Mouse (Mus musculus) ES-E14 (cell line): ENCODE data around the gene Mme. TPM values are rescaled to one million over a fixed set of nuclear protein-coding genes. Genes with fewer than 3 reads are reported as not detected.

ENCODE experiments used
- DNase-seq: peaks from one replicate; pipeline ENCODE4 v3.0.0-alpha.2; 2013; ENCODE audit warnings: low read depth, low spot score
- H3K27ac ChIP-seq: 2 replicates; pipeline ENCODE4 v1.5.1; 2012; ENCODE audit warnings: low read depth, mild to moderate bottlenecking, low read length, moderate library complexity, mixed read lengths; ENCODE audit not compliant: poor library complexity, insufficient read depth, severe bottlenecking
- H3K36me3 ChIP-seq: 2 replicates; pipeline ENCODE4 v1.6.1; 2012; ENCODE audit warnings: mild to moderate bottlenecking, low read length, moderate library complexity, mixed read lengths; ENCODE audit not compliant: control insufficient read depth, poor library complexity, insufficient read depth, severe bottlenecking
- H3K4me1 ChIP-seq, 2 experiments: fragments of 150-350 bp in 1 of 2; sonication (generic) in 1 of 2; 2 replicates each; pipeline ENCODE4 v1.6.1; 2012; ENCODE audit warnings: low read length in 2 of 2, mild to moderate bottlenecking in 1 of 2, mixed read lengths in 1 of 2; ENCODE audit not compliant: control insufficient read depth in 2 of 2, insufficient read depth in 2 of 2, poor library complexity in 1 of 2
- H3K4me3 ChIP-seq, 2 experiments: fragments of 150-350 bp in 1 of 2; sonication (generic) in 1 of 2; 2 replicates each; pipeline ENCODE4 v1.5.1; 2012; ENCODE audit warnings: low read length in 2 of 2, low read depth in 1 of 2, mild to moderate bottlenecking in 1 of 2, mixed read lengths in 1 of 2; ENCODE audit not compliant: insufficient read depth in 1 of 2, poor library complexity in 1 of 2, severe bottlenecking in 1 of 2
- H3K9ac ChIP-seq: 2 replicates; pipeline ENCODE4 v1.6.1; 2012; ENCODE audit warnings: low read depth, mild to moderate bottlenecking, low read length, mixed read lengths; ENCODE audit not compliant: poor library complexity, insufficient read depth, severe bottlenecking
- H3K9me3 ChIP-seq: fragments of 150-350 bp; sonication (generic); 2 replicates; pipeline ENCODE4 v1.6.1; 2012; ENCODE audit warnings: low read depth, mild to moderate bottlenecking, low read length; ENCODE audit not compliant: control insufficient read depth, insufficient read depth
- CHD2 ChIP-seq: IDR thresholded peaks from 2 replicates; pipeline ENCODE4 v1.6.1; 2014; ENCODE audit warnings: mild to moderate bottlenecking, low read depth, low read length, inconsistent platforms
- HCFC1 ChIP-seq: IDR thresholded peaks from 2 replicates; pipeline ENCODE4 v1.6.1; 2012; ENCODE audit warnings: low read length, inconsistent platforms, borderline replicate concordance; ENCODE audit not compliant: insufficient read depth
- MAFK ChIP-seq: IDR thresholded peaks from 2 replicates; pipeline ENCODE4 v1.6.1; 2014; ENCODE audit warnings: mild to moderate bottlenecking, low read depth, low read length, inconsistent platforms; ENCODE audit not compliant: insufficient read depth
- ZC3H11A ChIP-seq: IDR thresholded peaks from 2 replicates; pipeline ENCODE4 v1.6.1; 2012; ENCODE audit warnings: low read depth, mild to moderate bottlenecking, inconsistent platforms, low read length, borderline replicate concordance
- ZNF384 ChIP-seq: IDR thresholded peaks from 2 replicates; pipeline ENCODE4 v1.6.1; 2012; ENCODE audit warnings: low read depth, low read length, inconsistent platforms
- in situ Hi-C, 2 experiments: fragments of 600-800 bp; cut with MboI; formaldehyde crosslinking; loops; one replicate each; pipeline ENCODE4 v1.15.1; 2025; ENCODE audit warnings: low sequenced_read_pairs in 2 of 2, inconsistent platforms in 1 of 2; ENCODE audit not compliant: unreplicated experiment in 2 of 2
- total RNA-seq: library from RNA; depleted of rRNA; stranded (reverse); fragments of 300-350 nt; gene quantifications from 2 replicates; pipeline ENCODE4 v1.2.3, GENCODE M21; 2012; rRNA removed

Gene Mme
- total RNA-seq, result 37.5 and 73.3 TPM in 2 replicates

GRCm38 (mm10) chr3:63241099-63241587 lies at the start of gene Mme:
Gene Mme (plus strand): TSS chr3:63241537.
- no peak within 1 kb of the TSS for H3K9ac ChIP-seq
- no peaks in the 10 kb centered on the region for H3K36me3 ChIP-seq
- peaks cover 1% of the 10 kb centered on the region; the same call in 1 of the 2 replicates for H3K9me3 ChIP-seq
- H3K4me3 ChIP-seq, result peak within 1 kb of the TSS in 1 of 2 experiments; percentile 51; a peak in 1 of 4 replicates
- peak within 1 kb of the TSS; percentile 94 for H3K27ac ChIP-seq
- H3K4me1 ChIP-seq, result peaks cover 2 to 8% of the 10 kb centered on the region in 2 experiments; a peak in 3 of 4 replicates
- no peak for TF ChIP-seq CHD2
- TF ChIP-seq ZC3H11A, result no peak
- no peak for TF ChIP-seq HCFC1
- TF ChIP-seq ZNF384, result no peak
- TF ChIP-seq MAFK, result no peak
- DNase-seq, result no peak
- in situ Hi-C loops, result no loop called here

DNA sequence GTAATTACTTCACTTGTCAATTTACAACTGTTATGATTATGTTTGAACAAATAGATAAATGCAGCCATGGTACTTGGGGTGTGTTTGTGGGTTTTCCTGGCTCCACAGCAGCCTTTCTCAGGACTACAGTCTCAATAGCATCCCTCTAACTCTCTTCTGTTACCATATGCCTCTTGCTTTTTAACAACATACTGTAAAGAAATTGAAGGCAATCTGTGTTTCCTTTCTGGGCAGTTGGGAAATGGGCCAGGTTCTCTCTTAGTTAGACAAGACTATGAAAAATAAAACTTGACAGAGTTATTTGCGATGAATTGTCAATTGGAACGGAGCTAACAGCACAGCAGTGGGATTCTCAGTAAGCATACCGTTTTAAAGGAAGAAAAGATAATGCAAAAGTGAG lies 44.8 kb upstream of the Mme start:
- Histone ChIP-seq H3K36me3 (no peaks in the 10 kb centered on the region), H3K9ac (no peak overlapping the region), H3K4me1 (no peaks in the 10 kb centered on the region), H3K4me3 (no peak overlapping the region), H3K27ac (no peak overlapping the region), H3K9me3 (no peaks in the 10 kb centered on the region)
- DNase-seq, result no peak
- in situ Hi-C loops, result no loop called here
- no peak for TF ChIP-seq ZC3H11A
- TF ChIP-seq HCFC1, result no peak
- no peak for TF ChIP-seq ZNF384
- TF ChIP-seq MAFK, result no peak
- TF ChIP-seq CHD2, result no peak

- no peak overlapping the region for H3K4me3 ChIP-seq
- H3K27ac ChIP-seq, result no peak overlapping the region
- TF ChIP-seq MAFK, result no peak
- TF ChIP-seq ZNF384, result no peak
- no peak for TF ChIP-seq CHD2
- in situ Hi-C loops, result no loop called here
- no peak overlapping the region for H3K9ac ChIP-seq
- H3K9me3 ChIP-seq, result no peaks in the 10 kb centered on the region
- DNase-seq, result no peak
- no peaks in the 10 kb centered on the region for H3K36me3 ChIP-seq
- H3K4me1 ChIP-seq, result no peaks in the 10 kb centered on the region
Measured at GRCm38 (mm10) chr3:63198026-63198425, 43.3 kb upstream of the Mme start.

GRCm38 (mm10) chr3:63221867-63222591 lies 19.3 kb upstream of the Mme start:
- Histone ChIP-seq H3K27ac (no peak overlapping the region), H3K36me3 (no peaks in the 10 kb centered on the region), H3K4me3 (no peak overlapping the region), H3K9me3 (no peaks in the 10 kb centered on the region), H3K4me1 (no peaks in the 10 kb centered on the region), H3K9ac (no peak overlapping the region)
- TF ChIP-seq ZNF384 (no peak), ZC3H11A (no peak), CHD2 (no peak), MAFK (no peak), HCFC1 (no peak)
- DNase-seq, result no peak
- in situ Hi-C loops, result no loop called here

GRCm38 (mm10) chr3:63223676-63224075 lies 17.7 kb upstream of the Mme start:
- no peak overlapping the region for H3K4me3 ChIP-seq
- H3K4me1 ChIP-seq, result no peaks in the 10 kb centered on the region
- in situ Hi-C loops, result no loop called here
- no peak overlapping the region for H3K27ac ChIP-seq
- H3K9me3 ChIP-seq, result no peaks in the 10 kb centered on the region
- TF ChIP-seq ZC3H11A (no peak), ZNF384 (no peak), MAFK (no peak), CHD2 (no peak), HCFC1 (no peak)
- H3K36me3 ChIP-seq, result no peaks in the 10 kb centered on the region
- H3K9ac ChIP-seq, result no peak overlapping the region
- no peak for DNase-seq
